Mouse (Mus musculus): ENCODE data around the gene Thap11. TPM values are rescaled to one million over a fixed set of nuclear protein-coding genes. Genes with fewer than 3 reads are reported as not detected.

The Thap11 gene
- total RNA-seq, 1 experiment from 2014 or later, result 31.0 TPM

DNA sequence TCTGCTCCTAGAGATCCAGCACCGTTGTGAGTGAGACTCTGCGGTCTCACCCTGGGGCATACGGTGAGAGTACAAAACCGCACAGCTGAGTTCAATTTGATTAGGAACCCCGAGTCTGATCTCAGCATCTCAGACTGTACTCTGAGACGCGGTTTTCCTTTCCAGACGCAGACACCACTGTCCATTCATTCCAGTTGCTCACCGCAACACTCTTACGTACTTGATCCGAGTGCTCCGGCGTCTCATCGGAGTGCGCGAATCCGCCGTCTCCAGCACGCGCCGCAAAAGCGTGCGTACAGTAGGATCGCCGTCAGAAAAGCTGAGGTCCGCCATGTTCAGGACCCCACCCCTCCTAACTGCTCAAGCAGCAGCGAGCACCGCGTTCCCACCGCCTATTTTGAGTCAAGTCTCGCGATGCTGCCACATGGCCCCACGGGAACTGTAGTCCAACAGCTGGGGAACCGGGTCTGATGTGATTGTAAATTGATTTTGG lies 3.2 kb upstream of the Thap11 start:
- DNase-seq, result peak; percentile 93

DNA sequence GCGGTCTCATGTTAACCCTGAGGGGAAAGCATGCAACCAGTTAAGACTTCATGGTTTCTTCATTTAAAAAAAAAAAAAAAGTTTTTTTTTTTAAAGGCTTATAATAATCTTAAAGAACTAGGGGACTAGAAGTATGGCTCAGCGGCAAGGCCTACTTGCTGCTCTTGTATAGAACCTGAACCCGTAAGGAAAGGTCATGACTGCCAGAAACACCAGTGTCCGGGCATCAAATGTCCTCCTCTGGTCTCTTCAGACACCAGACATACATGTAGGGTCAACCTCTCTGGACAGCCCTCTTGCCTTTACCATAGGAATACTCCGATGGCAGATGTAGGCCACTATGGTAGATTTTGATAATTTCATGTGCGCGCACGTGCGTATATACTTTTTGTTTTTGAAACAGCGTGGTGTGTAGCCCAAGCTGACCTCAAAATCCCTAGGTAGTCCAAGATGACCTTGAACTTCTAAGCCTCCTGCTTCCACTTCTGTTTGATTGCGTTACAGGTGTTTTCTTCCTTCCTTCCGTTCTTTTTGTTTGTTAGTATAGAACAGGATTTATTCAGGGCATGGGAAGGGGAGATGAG lies 2.7 kb upstream of the Thap11 start:
- no peak for DNase-seq

DNA sequence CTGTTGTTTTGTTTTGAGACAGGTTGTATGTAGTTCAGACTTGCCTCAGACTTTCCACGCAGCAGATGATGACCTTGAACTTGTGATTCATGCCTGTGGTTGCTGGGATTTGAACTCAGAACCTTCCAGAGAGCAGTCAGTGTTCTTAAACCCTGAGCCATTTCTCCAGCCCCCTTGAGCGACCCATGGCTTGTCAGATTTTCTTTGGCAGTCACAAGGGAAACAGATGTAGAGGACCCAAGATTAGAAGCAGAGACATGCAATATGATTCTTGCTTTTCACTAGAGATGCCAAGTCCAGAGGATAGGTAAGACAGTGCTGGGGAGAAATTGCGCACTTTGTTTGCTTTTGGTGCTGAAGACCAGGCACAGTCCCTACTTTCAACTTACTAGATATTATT lies 1.8 kb upstream of the Thap11 start, which contains the start of gene Cenpt:
Cenpt (minus strand) TSS at position 101 of the 400 bp plus-strand sequence.
- no peak for DNase-seq

DNA sequence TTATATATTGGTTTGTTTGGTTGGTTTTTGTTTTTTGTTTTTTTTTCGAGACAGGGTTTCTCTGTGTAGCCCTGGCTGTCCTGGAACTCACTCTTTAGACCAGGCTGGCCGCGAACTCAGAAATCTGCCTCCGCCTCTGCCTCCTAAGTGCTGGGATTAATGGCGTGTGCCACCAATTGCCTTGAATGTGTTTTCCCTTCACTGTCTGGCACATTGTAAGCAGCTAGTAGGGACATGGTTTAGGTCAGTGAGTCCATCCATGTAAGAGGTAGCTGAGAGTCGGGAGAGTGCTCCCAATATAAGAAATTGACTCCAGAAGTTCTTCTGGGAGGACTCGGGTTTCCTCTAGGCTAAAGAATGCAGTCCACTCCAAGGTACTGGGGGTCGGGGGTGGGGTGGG lies 629 bp upstream of the Thap11 start:
- DNase-seq, result no peak

DNA sequence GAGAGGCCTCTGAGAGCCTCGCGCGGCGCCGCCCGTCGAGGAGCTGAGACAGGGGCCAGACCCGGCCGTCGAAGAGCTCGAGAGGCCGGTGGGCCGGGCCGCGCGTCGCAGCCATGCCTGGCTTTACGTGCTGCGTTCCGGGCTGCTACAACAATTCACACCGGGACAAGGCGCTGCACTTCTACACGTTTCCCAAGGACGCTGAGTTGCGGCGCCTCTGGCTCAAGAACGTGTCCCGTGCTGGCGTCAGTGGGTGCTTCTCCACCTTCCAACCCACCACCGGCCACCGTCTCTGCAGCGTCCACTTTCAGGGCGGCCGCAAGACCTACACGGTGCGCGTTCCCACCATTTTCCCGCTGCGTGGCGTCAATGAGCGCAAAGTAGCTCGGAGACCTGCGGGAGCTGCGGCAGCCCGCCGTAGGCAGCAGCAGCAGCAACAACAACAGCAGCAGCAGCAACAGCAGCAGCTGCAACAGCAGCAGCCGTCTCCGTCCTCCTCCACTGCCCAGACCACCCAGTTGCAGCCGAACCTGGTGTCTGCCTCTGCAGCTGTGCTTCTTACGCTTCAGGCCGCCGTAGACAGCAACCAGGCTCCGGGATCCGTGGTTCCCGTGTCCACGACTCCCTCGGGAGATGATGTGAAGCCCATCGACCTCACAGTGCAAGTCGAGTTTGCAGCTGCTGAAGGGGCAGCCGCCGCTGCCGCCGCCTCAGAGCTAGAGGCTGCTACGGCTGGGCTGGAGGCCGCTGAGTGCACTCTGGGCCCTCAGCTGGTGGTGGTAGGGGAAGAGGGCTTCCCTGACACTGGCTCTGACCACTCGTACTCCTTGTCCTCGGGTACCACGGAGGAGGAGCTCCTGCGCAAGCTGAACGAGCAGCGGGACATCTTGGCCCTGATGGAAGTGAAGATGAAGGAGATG lies 576 bp downstream of the Thap11 start:
- peak; percentile 75 for DNase-seq

DNA sequence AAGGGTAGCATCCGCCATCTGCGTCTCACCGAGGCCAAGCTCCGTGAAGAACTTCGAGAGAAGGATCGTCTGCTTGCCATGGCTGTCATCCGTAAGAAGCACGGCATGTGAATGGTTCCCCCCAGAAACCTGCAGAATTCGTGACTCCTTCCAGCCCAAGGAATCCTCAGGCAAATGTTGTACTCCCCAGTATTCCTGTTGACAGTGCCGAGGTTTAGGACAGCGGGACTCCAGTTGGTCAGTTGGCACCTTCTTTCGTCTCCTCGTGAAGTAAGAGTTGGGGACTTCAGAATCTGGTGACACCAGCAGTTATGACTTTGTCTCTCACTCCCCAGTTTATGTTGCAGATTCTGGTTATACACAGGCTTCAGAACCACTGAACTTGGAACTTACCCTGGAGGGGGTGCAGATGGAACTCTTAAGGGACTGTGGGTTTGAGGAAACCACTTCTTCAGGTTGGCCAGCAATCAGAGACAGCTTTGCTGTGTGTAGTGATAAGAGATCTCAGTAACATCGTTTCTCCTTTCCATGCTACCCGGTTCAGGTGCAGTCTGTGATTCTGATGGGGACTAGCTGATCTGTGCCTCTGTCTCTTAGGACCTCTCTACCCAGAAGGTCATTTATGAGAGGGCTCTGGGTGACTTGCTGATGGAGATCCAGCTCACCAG lies 1.4 kb downstream of the Thap11 start:
- DNase-seq, result no peak

DNA sequence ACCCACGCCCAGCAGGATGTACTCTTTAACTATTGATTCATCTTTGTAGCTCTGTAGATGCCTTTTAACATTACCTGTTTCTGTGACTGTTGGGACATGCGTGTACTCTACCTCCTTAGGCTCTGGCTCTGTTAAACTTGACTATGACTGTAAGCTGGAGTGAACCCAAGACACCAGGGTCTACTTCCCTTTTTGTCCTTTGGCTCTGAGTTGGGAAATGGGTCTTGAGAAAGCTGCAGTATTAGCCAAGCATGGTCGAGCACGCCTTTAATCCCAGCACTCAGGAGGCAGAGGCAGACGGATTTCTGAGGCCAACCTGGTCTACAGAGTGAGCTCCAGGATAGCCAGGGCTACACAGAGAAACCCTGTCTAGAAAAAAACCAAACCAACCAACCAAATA lies 3.6 kb downstream of the Thap11 start:
- DNase-seq, result no peak

DNA sequence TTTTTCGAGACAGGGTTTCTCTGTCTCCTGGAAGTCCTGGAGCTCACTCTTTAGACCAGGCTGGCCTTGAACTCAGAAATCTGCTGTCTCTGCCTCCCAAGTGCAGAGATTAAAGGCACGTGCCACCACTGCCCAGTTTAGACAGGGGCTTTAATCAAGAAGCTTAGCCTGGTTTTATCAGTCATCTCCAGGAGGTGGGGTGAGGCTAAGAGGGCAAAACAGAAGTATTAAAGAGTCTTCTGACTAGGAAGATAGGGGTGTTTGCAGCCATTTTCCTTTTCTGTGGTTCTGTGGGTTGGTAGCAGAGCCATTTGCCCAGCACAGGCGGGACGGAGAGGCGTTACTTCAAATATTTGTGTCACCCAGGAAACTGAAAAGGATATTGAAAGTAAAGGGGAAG lies 4.4 kb downstream of the Thap11 start:
- no peak for DNase-seq

DNA sequence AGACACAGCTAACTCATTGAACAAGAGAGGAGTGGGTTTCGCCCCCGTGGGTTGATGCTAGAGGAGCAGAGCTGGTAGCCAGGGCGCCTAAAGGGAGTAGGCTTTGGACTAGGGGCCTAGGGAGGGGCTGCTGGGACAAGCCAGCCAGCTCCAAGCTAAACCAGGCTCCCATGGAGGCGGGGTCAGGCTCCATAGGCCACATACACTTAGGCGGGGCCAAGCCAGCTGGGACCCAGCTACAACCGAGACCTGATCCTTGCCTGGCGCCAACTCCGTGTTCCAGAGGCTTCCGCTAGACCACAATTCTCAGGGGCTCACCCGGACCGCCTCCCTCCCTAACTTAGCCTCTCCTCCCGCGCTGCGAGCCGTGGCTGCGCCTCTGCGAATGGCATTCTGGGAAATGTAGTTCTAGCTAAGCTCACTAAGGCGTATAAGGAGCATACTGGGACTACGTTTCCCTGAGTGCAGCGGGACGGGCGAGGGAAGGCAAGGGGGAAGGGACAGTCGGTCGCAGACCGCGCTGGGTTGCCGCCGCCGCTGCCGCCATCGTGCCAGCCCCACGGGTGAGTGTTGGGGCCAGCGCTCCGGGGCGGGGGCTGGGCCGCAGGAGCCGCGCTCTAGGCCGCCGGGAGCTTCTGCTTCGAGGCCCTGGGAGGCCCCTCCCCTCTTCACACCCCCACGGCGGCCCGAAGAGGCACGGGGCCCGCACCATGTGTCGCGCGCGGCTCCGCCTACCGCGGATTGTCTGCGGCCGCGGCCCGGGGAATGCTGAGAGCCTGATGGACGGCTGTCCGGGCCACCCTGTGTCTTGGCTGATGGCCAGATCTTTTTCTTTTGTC lies 5.4 kb downstream of the Thap11 start, which contains the start of gene Nutf2:
Nutf2 (plus strand) TSS at position 438 of the 839 bp plus-strand sequence.
- peak; percentile 96 for DNase-seq

DNA sequence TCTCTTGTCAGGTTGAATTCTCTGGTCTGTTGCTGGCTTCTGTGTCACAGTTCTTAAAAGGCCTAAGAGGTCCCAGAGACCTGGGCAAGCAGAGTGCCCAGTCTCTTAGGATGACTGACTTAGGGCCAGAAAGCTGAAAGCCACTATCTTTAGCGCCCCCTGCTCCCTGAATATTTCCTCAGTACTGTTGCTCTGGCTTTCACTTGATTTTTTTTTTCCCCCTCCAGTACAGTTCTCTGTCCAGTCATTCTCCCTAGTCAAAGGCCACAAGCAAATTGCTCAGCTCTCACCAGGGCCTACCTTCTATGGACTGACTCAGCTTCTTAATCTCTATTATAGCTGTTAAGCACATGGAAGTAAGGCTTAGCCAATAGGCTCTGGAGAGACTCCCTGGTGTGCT lies 7.0 kb downstream of the Thap11 start:
- peak; percentile 29 for DNase-seq

DNA sequence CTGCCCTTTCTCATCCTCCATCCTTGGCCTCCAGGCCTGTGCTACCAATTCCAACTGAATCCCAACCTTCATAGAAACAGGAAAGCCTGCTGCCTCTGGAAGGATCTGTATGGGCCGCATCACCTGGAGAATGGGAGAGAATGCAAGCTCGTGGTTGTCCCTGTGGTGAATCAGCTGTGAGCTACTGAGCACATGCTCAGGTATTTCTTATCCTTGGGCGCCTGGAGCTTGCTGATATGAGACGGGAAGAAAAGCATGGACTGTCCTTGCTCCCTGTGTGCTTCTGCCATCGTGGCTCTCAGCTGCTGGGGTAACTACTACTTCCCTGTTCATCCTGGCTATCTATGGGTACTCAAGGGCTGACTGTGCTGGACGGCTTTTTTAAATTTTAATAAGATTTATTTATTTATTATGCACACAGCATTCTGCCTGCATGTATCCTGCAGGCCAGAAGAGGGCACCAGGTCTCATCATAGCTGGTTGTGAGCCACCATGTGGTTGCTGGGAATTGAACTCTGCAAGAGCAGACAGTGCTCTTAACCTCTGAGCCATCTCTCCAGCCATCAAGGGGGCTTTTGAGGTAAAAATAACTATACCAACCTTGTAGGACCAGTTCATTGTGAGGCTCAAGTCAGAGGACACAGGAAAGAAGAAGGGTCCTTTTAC lies 11.6 kb downstream of the Thap11 start:
- no peak for DNase-seq

DNA sequence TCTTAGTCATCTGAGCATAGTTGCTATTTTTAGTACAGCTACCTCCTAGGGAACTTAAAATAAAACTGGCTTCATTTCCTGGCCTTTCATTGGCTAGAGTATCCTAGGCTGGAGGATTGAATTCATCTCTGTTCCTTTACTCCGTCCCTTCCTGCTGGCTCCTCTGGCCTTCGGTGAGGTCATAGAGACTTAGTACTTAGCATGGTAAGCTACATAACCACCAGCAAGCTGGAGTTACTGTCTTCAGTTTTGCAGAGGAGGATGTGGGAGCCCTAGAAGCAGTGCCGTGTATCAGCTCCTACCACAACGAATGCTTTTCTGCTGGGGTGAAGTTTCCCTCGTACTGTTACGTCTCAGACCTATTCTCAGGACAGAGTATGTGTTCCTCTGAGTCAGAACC lies 19.4 kb downstream of the Thap11 start:
- DNase-seq, result no peak

DNA sequence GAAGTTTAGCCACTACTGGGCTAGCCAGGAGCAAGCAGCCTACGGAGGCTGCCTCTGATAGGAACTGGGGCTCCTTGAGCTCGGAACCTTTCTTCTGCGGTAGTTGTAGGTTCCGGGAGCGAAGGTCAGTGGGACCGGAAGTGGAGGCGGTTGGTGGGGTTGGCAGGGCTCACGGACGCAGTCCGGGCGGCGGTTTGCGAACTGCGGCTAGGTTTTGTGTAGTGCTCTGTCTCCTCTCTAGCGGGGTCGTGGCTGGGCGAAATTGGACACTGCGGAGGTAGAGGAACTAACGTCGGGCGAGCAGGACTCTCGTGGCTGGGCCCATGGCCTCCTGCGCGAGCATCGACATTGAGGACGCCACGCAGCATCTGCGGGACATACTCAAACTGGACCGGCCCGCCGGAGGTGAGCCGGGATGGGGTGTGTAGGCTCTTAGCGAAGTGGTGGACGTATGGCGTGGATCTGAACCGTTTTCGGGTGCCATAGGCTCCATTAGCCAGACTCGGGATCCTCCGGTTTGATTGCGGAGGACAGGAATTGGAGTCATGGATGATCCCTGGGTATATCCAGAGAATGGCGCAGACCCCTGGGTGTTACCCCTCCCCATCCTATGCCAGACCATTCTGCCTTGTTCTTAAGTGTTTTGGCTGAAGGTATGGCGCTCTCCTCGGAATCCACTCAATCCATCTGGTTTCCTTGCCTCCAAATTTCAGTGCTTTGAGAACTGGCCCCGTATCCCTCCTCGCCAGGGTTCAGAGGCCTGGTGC lies 26.0 kb downstream of the Thap11 start, which contains the start of gene Edc4:
Edc4 (plus strand) TSS at position 128 of the 767 bp plus-strand sequence.
- peak; percentile 91 for DNase-seq

DNA sequence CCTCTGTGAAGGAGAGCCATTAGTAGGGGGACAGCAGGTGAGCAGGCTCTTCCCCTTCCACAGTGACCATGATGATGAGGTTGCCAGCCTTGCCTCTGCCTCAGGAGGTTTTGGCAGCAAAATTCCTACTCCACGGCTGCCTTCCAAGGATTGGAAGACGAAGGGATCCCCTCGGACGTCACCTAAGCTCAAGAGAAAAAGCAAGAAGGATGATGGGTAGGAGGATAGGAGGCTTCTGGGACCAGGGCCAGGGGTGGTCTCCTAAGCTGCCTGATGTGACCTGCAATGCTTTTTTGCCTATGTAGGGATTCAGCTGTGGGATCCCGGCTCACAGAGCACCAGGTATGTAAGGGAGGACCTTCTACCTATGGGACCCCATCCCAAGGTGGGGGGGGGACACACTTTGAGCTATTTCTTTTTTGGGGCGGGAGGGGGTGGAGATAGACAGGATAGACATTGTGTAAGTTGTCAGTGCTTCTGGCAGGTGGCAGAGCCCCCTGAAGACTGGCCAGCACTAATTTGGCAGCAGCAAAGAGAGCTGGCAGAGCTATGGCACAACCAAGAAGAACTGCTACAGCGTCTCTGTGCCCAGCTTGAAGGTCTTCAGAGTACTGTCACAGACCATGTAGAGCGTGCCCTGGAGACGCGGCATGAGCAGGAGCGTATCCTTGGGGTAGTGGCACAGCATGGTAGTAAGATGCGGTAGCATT lies 35.0 kb downstream of the Thap11 start:
- DNase-seq, result no peak

DNA sequence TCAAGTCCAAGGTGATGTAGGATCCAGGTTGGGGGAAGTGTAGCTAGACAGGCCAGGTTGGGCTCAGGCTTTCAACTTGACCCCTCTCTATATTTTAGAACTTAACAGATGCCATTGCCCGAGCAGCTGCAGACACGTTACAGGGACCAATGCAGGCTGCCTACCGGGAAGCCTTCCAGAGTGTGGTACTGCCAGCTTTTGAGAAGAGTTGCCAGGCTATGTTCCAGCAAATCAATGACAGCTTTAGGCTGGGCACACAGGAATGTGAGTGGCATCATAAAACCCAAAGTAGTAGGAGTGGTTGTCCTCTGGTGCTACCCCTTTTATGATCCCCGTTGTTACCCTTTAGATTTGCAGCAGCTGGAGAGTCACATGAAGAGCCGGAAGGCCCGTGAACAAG lies 35.9 kb downstream of the Thap11 start:
- DNase-seq, result no peak

DNA sequence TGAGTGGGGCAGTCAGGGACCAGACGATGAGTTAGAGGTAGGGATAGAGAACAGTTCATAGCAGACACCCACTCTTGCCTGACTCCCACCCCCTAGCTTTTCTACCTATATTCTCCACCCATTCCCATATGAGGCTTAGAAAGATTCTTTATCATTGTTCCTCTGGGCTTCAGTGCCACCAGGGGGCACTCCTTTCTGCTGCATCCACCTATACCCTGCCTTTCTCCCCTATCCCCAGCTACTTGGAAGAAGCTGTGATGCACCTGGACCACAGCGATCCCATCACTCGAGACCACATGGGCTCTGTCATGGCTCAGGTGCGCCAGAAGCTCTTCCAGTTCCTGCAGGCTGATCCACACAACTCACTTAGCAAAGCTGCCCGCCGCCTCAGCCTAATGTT lies 37.5 kb downstream of the Thap11 start:
- peak; percentile 39 for DNase-seq

DNA sequence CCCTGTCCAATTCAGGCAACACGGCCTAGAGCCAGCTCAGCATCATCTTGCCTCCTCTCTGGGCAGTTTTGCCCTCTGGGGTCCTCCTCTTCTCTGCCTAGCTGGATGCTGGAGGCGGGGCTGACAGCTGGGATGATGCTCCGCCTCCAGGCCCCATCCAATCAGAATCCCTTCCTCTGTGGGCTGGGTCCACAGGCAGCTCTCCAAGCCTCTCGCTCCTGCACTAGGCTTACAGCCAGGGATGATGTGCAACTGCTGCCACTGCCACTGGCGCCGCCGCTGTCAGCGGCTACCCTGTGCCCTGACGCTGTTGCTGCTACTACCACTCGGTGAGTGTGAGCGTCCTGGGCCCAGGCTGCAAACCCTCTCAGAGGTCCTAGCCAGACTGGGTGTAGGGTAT lies 38.4 kb downstream of the Thap11 start, which contains the start of gene Nrn1l:
Nrn1l (plus strand) TSS at position 229 of the 400 bp plus-strand sequence.
- peak; percentile 89 for DNase-seq

DNA sequence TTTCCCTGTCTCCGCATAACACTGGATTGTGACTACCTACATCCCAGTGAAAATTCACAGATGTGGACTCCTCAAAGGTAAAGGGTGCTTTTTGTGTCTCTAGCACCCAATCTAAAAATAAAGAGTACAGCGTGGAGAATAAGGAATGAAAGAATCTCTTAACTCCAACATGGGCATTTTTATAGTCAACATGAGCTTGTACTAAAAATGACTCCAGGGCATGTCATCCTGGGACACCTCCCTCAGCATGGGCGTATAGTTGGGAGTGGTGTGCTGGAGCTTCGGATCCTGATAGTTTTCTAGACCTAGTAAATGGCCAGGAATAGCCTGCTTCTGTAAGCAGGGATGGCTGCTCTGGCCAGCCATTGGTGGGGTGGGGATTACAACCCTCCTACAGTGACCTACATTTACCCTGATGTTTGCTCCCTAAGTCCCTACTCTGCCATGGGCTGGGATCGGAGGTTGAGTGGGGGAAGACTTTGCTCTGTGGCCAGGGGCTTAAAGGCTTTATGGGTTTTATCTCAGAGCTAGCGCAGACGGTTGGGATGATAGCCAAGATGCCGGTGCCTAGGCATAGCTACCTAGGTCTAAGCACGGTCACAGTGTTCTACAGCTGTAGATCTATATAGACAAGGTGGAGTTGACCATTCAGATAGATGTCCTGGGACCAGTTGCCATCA lies 43.0 kb downstream of the Thap11 start:
- no peak for DNase-seq
